Mouse (Mus musculus) thymus, adult 2 months (tissue): Measurements from ENCODE around the gene Adam33. TPM values are rescaled to one million over a fixed set of nuclear protein-coding genes. Genes with fewer than 3 reads are reported as not detected.

ENCODE experiments used
- DNase-seq: peaks from one replicate; pipeline ENCODE4 v3.0.0; 2021
- H3K27ac ChIP-seq: fragments of 200-500 bp; 2 replicates; pipeline ENCODE4 v1.5.1; 2012; ENCODE audit warnings: low read length, control low read depth; ENCODE audit not compliant: control insufficient read depth, insufficient read depth
- H3K27me3 ChIP-seq: fragments of 200-500 bp; 2 replicates; pipeline ENCODE4 v1.6.1; 2012; ENCODE audit warnings: mild to moderate bottlenecking, low read length, moderate library complexity, mixed read lengths; ENCODE audit not compliant: control insufficient read depth, insufficient read depth
- H3K36me3 ChIP-seq: fragments of 200-500 bp; 2 replicates; pipeline ENCODE4 v1.6.1; 2012; ENCODE audit warnings: mild to moderate bottlenecking, low read length, moderate library complexity; ENCODE audit not compliant: control insufficient read depth, insufficient read depth
- H3K4me1 ChIP-seq: fragments of 200-500 bp; replicated peaks from 2 replicates; pipeline ENCODE4 v1.6.1; 2012; ENCODE audit warnings: low read length; ENCODE audit not compliant: control insufficient read depth, insufficient read depth
- H3K4me3 ChIP-seq: fragments of 200-500 bp; 2 replicates; pipeline ENCODE4 v1.5.1; 2012; ENCODE audit warnings: mild to moderate bottlenecking, low read length, control low read depth, moderate library complexity; ENCODE audit not compliant: control insufficient read depth, insufficient read depth
- CTCF ChIP-seq: fragments of 200-500 bp; IDR thresholded peaks from 2 replicates; pipeline ENCODE4 v1.5.1; 2012; ENCODE audit warnings: mild to moderate bottlenecking, control low read depth, low read length, moderate library complexity, borderline replicate concordance; ENCODE audit not compliant: control insufficient read depth, poor library complexity, insufficient read depth; ENCODE audit errors: extremely low read depth
- POLR2A ChIP-seq: fragments of 200-500 bp; IDR thresholded peaks from 2 replicates; pipeline ENCODE4 v1.6.1; 2012; ENCODE audit warnings: mild to moderate bottlenecking, low read length, control low read depth, moderate library complexity; ENCODE audit not compliant: control insufficient read depth, poor library complexity, insufficient read depth; ENCODE audit errors: extremely low read depth
- WGBS: fragments of 180-500 bp; shearing (Covaris S2); methylation state at CpG from one replicate; pipeline ENCODE4 v1.1.7; 2018; 5-methylcytosine and 5-hydroxymethylcytosine counted together
- polyA plus RNA-seq: library from polyadenylated mRNA; depleted of rRNA; stranded (reverse); fragments of >200 nt; gene quantifications from 2 replicates; pipeline ENCODE4 v1.2.3, GENCODE M21; 2012

The Adam33 gene
- polyA plus RNA-seq, 1 experiment = 7.7 TPM

DNA sequence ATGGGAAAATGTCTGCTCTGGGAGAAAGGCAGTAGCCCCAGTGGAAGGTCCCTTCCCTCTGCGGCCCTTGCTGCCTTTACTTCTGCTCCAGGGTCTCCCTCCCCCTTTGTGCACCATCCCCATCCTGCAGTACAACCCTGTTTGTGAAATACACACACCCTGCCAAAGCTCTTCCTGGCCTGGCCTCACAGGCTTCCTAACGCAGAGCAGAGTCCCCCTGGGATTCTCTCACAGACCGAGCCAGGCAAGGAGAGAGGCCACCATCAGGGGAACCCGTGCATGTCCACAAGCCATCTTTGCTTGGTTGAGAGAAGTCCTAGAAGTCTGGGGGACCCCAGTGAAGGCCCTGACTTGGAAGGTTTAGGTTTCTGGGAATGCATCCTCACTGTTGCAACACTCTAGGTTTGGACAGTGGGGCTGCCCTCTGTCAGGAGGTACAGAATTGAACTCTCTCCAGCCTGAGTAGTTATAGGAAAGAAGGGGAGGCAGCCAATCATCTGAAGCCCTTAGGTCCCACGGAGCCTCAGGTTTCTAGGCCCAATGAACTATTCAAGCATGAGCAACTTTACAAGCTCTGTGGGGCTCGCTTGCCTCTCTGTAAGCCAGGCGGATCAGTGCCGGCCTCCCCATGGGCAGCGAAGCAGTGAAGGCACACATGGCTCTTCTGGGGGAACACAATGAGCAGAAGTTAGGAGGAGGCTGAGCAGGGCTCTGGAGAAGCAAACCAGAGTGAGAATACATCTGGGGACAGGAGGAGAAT lies 3.7 kb downstream of the Adam33 start:
- H3K4me1 ChIP-seq = no peaks in the 10 kb centered on the region; the same call in 1 of the 2 replicates
- no peaks in the 10 kb centered on the region for H3K36me3 ChIP-seq
- TF ChIP-seq POLR2A = no peak
- TF ChIP-seq CTCF = no peak
- no peak for DNase-seq
- H3K4me3 ChIP-seq = no peak overlapping the region
- no peak overlapping the region for H3K27ac ChIP-seq
- peaks cover 6% of the 10 kb centered on the region; the same call in 1 of the 2 replicates for H3K27me3 ChIP-seq
- WGBS = 86% methylated on average over 9 of the region's 9 CpGs

DNA sequence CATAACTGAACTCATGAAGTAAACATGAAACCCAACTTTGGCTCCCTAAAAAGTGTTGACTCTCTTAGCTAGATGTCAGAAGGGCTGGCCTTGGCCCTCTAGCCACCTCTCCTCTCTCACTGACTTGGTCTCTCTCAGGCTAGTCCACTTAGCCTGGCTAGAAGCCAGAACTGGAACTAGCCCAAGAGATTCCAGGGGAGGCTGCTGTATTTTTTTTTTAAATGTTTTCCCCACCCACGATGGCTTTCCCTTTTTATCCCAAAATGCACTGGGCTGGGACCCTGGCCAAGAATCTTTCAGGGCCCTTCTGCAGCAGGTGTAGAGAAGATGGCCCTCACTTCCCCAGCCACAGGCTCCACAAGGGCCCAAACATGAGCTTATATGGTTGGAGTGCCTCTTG lies 4.2 kb downstream of the Adam33 start:
- no peaks in the 10 kb centered on the region for H3K36me3 ChIP-seq
- H3K4me3 ChIP-seq = no peak overlapping the region
- no peak for TF ChIP-seq POLR2A
- TF ChIP-seq CTCF = no peak
- WGBS = 78% methylated on average over 1 of the region's 1 CpGs
- no peak overlapping the region for H3K27ac ChIP-seq
- no peak for DNase-seq
- peaks cover 9% of the 10 kb centered on the region for H3K27me3 ChIP-seq
- peaks cover 3% of the 10 kb centered on the region; the same call in 1 of the 2 replicates for H3K4me1 ChIP-seq

DNA sequence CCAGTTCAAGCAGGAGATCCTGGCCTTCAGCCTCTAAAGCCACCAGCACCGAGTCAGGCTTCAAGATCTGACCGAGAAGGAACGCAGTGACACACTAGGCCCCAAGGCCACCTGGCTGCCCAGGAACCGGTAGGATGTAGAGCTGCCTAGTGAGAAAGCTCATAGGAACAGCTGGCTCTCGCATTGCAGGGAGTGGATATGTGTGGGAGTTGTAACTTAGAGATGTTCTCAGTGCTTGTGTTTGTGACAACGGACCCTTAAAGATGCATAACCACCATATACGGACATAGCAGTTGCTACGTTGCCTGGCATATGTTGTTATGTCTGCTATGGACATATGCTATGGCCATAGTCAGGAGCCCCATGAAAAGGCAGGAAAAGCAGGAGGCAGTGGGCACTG lies 4.9 kb downstream of the Adam33 start:
- whole genome bisulfite sequencing = 95% methylated on average over 8 of the region's 8 CpGs
- Histone ChIP-seq H3K27me3 (peaks cover 15% of the 10 kb centered on the region), H3K27ac (no peak overlapping the region), H3K36me3 (no peaks in the 10 kb centered on the region), H3K4me1 (peaks cover 9% of the 10 kb centered on the region; the same call in 1 of the 2 replicates), H3K4me3 (no peak overlapping the region)
- no peak for DNase-seq
- TF ChIP-seq CTCF (no peak), POLR2A (no peak)

DNA sequence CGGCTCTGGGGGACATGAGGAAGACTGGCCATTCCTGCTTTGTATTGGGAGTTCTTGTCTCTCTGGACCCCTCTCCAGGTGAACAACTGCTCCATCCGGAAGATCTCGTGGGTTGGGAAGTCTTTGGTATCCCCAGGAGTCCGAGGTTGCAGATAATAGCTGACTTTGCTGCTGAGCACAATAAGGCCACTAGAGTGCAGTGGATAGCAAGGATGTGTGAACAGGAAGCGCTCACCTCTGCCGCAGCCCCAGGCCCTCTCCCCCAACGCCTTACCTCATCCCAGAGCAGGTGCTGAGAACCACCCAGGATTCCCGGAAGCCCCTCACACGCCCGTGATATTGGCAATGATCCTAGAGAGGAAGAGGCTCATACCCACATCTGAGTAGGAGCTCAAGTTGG lies 7.4 kb downstream of the Adam33 start:
- Histone ChIP-seq H3K4me1 (peaks cover 9% of the 10 kb centered on the region; the same call in 1 of the 2 replicates), H3K4me3 (no peak overlapping the region), H3K27me3 (peaks cover 15% of the 10 kb centered on the region), H3K27ac (no peak overlapping the region), H3K36me3 (no peaks in the 10 kb centered on the region)
- WGBS = 3% methylated on average over 10 of the region's 10 CpGs
- peak; percentile 30 for DNase-seq
- peak; percentile 27; the same call in 1 of the 2 replicates for TF ChIP-seq CTCF
- no peak for TF ChIP-seq POLR2A

DNA sequence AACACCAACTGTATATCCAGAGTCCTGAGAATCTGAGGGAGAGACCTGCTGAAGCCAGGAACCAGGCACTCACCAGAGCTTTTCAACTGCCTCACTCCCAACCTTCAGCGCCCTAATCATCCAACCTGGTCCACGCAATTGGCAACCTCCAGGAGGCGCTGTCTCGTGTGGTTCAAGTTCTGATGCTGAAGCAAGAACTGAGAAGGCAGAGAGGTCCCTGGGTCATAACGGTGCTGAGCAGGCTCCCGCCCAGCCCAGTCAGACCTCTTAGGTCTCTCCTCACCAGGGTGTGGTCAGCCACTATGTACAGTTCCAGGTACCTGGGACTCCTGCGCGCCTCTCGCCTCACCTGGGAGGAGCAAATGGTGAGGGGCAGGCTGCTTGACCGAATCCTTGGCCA lies 8.0 kb downstream of the Adam33 start:
- Histone ChIP-seq H3K36me3 (no peaks in the 10 kb centered on the region), H3K4me1 (peaks cover 9% of the 10 kb centered on the region; the same call in 1 of the 2 replicates), H3K4me3 (no peak overlapping the region), H3K27me3 (peaks cover 15% of the 10 kb centered on the region), H3K27ac (no peak overlapping the region)
- TF ChIP-seq CTCF = no peak
- TF ChIP-seq POLR2A = no peak
- 11% methylated on average over 10 of the region's 10 CpGs for WGBS
- peak; percentile 57 for DNase-seq

DNA sequence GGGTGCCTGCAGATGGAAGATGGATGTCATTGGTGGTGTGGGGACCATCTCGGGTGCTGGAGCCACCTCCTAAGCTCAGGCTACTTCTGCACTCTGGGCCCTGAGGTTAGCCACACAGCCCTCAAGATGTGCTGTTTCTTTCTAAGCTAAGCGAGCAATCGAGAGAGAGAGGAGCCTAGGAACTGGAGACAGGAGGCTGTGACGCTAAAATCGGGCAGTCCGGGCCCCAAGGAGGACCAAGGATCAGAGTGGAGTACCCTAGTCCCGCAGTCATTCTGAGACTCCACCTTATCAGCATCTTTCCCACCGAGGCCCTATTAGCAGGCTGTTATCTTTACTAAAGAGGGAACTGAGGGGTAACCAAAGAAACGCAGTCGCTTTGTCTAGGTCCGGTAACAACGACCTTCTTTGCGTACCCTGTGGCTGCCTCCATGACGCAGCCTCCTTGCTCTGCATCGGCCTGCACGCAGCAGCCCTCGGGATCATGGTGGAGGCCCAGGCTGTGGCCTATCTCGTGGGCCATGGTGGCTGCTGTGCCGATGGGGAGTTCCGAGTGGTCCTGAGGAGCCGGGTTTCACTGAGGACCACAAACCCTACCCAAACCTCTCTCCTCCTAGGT lies 8.9 kb downstream of the Adam33 start:
- peaks cover 15% of the 10 kb centered on the region for H3K27me3 ChIP-seq
- H3K27ac ChIP-seq = no peak overlapping the region
- WGBS = 6% methylated on average over 21 of the region's 21 CpGs
- no peaks in the 10 kb centered on the region for H3K36me3 ChIP-seq
- DNase-seq = no peak
- TF ChIP-seq CTCF (no peak), POLR2A (no peak)
- H3K4me3 ChIP-seq = no peak overlapping the region
- peaks cover 9% of the 10 kb centered on the region; the same call in 1 of the 2 replicates for H3K4me1 ChIP-seq
